Mouse (Mus musculus) brain, embryonic 14.5 days (tissue): ENCODE results near the gene Ip6k2. TPM values are rescaled to one million over a fixed set of nuclear protein-coding genes. Genes with fewer than 3 reads are reported as not detected.

Experiments
- DNase-seq: peaks from one replicate; pipeline ENCODE4 v3.0.0-alpha.2; 2011; ENCODE audit warnings: low read depth
- CTCF ChIP-seq: fragments of 200-500 bp; IDR thresholded peaks from 2 replicates; pipeline ENCODE4 v1.5.1; 2012; ENCODE audit warnings: inconsistent platforms, mild to moderate bottlenecking, moderate library complexity, borderline replicate concordance; ENCODE audit not compliant: insufficient read depth, insufficient read length; ENCODE audit errors: extremely low read depth
- POLR2A ChIP-seq: fragments of 200-500 bp; IDR thresholded peaks from 2 replicates; pipeline ENCODE4 v1.6.1; 2012; ENCODE audit warnings: mild to moderate bottlenecking, inconsistent platforms, borderline replicate concordance; ENCODE audit not compliant: poor library complexity, insufficient read depth, insufficient read length, severe bottlenecking; ENCODE audit errors: extremely low read depth
- polyA plus RNA-seq: library from polyadenylated mRNA; depleted of rRNA; stranded (reverse); fragments of >200 nt; gene quantifications from 2 replicates; pipeline ENCODE4 v1.2.3, GENCODE M21; 2012

Gene Ip6k2
- polyA plus RNA-seq, 1 experiment, result 352 TPM

DNA sequence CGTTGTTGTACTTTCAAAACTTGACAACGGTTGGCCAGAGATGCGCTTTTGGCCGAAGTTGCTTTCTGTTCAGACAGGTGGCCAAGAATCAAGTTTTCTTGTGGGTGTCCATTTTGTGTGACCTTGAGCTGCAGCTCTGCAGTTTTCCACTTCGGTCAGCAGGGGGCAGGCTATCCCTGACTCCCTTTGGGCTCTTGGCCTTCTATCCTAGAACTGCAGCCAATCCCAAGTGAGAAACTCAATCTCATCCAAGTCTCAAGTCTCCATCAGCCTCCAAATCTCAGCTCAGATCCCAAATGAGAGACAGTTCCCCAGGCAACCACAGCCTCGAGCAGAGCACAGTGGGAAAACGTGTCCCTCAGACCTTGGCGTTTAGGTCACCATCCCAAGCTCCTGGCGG lies 30.3 kb upstream of the Ip6k2 start:
- DNase-seq, result peak; percentile 70
- TF ChIP-seq POLR2A (no peak), CTCF (peak; percentile 84)

DNA sequence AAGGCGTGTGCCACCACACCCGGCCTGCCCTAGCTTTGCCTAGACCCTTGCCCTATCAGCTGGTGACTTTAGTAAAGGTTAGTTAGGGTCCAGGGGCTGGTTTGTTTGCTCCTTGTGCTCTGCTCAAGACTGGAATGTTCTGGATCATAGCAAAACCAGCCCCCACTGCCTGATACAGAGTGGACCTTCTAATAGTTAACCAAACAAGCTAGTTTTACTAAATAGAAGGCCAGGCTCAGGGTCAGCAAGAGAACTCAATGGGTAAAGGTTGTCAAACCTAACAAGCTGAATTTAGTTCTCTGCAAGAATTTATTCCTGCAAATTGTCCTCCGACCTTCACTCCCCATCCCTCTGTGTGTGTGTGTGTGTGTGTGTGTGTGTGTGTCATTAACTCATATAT lies 29.6 kb upstream of the Ip6k2 start:
- DNase-seq, result no peak
- no peak for TF ChIP-seq POLR2A
- no peak for TF ChIP-seq CTCF

DNA sequence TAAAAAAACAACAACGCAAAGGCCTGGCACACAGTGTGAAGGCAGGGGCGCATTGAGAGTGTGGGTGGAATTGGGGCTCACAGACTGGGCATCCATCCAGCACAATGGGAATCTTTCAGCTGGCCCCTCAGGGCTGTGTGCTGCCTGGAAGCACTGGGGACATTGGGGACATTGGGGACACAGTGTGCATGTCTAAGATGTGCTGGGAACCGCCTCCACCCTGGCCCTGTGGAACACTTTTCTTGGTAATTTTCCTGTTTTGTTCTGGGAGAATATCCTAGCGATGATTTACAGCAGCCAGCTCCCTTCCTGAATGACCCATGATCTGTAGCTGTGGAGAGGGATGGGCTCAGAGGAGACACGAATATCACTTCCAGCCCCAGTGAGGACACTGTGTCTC lies 29.2 kb upstream of the Ip6k2 start:
- no peak for TF ChIP-seq POLR2A
- TF ChIP-seq CTCF, result no peak
- DNase-seq, result no peak

DNA sequence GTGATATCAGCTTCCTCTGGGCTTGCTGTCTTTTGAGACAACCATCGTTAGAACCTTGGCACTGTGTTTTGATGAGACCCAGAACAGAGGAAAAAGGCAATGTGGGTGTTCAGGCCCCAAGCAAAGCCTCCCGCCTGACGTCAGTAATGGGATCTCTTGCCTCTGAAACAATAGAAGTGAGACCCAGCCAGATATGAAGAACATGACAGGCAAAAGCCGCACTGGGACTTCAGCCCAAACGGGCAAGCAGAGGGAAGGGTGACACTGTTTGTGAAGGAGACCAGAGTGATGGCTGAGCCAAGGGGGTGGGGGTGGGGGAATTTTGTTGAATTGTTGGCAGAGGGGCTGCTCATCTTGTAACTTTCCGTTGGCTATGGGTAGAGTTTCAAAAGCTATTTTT lies 26.2 kb upstream of the Ip6k2 start:
- TF ChIP-seq CTCF (no peak), POLR2A (no peak)
- peak; percentile 21 for DNase-seq

DNA sequence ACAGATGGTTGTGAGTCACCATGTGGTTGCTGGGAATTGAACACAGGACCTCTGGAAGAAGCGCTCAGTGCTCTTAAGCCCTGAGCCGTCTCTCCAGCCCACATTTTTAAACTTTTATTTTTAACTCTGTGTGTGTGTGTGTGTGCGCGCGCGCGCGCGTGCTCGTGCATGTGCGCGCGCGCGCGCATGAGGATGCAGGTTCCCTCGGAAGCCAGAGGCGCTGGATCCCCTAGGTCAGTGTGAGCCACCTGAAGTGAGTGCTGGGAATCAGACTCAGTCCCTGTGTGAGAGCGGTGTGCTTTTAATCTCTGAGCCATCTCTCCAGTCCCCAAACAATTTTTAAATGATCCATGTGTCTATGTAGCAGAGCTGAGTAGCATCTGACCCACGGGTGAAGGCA lies 24.5 kb upstream of the Ip6k2 start:
- no peak for DNase-seq
- TF ChIP-seq POLR2A (no peak), CTCF (no peak)

DNA sequence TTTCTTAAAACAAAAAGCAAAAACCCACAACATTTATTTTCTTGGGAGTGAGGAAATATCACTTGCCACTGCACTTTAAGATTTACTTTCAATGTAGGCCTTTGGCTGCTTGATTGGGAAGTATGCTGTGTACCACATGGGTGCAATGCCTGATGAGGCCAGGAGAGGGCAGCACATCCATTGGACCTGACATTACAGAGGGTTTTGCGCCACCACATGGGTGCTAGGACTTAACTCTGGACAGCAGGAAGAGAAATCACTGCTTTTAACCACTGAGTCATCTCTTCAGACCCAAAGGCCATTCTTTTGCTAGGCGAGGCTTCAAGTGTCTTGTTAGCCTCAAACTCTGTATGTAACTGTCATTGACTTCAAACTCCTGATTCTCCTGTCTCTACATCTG lies 23.8 kb upstream of the Ip6k2 start:
- no peak for TF ChIP-seq POLR2A
- peak; percentile 63; the same call in 1 of the 2 replicates for TF ChIP-seq CTCF
- DNase-seq, result peak; percentile 17

DNA sequence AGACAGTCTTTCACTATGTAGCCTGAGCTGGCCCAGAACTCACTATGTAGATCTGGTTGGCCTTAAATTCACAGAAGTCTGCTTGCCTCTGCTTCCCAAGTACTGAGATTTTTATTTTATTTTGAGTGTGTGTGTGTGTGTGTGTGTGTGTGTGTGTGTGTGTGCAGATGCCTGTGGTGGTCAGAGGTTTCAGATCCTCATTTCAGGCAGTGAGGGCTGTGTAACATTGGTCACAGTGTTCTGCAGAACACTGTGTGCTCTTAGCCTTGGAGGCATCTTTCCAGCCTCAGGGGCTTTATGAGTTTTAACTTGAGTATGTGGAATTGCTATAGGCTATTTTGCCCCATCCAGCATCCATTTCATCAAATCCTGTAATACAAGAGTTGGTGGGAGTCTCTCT lies 22.0 kb upstream of the Ip6k2 start:
- DNase-seq, result no peak
- TF ChIP-seq CTCF, result no peak
- TF ChIP-seq POLR2A, result no peak

DNA sequence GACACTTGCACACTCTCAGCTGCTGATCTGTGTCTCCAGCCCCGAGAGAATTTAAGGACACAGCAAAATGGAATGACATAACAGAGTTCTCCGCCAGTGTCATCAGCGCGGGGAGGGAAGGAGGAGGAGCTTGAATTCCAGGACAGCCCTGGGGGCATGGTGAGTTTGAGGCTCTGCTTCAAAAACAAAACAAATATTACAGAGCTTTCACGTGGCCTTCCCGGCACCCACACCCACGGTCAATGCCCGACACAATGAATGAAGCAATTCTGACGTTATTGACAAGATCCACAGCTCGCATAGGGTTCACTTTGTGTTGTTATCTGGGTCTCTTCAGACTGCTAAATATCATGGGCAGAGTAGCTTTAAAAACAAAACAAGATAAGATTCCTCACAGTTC lies 18.6 kb upstream of the Ip6k2 start:
- TF ChIP-seq POLR2A (no peak), CTCF (no peak)
- no peak for DNase-seq

DNA sequence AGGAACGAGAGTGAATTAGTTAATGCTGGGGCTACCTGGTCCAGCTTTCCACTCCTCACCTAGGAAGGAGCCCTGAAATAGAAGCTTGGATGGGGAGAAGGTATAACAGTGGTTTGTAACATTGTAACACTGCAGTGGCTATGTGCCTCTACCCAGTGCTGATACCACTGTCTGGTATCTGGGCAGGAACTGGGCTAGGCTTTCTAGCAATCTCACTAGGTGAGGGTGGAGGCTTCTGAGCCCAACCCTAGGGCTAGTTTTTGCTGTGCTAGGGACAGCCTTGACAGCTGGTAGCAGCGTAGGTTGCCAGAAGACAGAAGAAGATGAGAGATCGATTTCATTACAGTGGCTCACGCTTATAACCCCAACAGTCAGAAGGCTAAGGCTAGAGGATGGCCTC lies 7.0 kb upstream of the Ip6k2 start:
- TF ChIP-seq CTCF (no peak), POLR2A (no peak)
- no peak for DNase-seq

DNA sequence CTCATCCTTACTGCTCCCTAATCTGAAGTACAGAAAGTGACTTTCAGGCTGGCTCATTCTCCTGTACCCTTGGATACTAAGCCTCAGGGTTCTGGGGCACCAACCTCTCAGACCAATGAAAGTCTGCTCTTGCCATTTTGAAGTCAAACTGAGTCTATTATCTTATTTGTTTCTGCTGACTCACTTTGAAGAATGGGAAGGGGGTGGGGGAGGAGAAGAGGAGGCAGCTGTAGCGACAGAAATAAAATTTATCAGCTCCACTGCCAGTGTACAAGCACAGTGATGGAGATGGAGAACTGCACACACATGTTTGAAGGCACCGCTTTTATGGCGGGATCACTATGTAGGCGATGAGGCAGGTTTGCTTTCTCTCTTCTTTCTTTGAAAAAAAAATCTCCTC lies 6.3 kb upstream of the Ip6k2 start:
- TF ChIP-seq CTCF (no peak), POLR2A (no peak)
- DNase-seq, result no peak

DNA sequence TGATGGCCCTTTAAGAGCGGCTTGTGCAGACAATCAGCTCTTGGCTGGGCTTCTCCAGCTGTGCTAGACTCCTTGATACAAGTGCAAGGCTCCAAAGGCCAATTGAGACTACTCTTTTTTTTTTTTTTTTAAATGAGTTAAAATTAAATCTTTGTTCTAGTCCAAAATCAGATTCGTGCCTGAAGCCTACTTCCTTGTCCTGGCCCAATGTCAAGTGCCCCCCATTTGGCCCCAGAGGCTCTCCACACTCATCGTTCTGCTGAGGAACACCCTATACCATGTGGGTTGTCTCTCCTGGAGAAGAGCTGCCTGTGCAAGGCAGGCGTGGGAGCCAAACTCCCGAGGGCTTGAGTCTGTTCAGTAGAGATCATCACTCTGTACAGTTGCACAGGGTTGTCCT lies 2.6 kb upstream of the Ip6k2 start:
- TF ChIP-seq POLR2A (no peak), CTCF (no peak)
- no peak for DNase-seq

DNA sequence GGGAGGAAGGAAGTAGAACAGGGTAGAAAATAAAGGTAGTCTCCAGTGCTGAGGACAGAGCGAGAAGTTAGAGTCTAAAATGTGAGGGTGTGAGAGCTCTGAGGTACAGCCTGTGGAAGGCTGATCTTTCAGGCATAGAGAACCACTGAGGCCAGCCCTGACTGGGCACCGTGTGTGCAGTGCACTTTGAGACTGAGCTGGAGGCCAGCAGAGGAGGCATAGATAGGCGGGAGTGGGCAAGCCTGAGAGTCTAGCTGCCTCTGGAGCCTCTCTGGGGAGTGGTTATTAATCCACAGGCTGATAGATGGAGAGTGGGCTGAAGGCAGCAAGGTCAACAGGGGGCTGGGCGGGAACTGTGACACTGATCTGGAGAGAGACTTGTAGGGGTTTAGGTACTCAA lies 1.7 kb upstream of the Ip6k2 start:
- TF ChIP-seq CTCF, result no peak
- no peak for TF ChIP-seq POLR2A
- DNase-seq, result no peak
